In the genomic region with DNA sequence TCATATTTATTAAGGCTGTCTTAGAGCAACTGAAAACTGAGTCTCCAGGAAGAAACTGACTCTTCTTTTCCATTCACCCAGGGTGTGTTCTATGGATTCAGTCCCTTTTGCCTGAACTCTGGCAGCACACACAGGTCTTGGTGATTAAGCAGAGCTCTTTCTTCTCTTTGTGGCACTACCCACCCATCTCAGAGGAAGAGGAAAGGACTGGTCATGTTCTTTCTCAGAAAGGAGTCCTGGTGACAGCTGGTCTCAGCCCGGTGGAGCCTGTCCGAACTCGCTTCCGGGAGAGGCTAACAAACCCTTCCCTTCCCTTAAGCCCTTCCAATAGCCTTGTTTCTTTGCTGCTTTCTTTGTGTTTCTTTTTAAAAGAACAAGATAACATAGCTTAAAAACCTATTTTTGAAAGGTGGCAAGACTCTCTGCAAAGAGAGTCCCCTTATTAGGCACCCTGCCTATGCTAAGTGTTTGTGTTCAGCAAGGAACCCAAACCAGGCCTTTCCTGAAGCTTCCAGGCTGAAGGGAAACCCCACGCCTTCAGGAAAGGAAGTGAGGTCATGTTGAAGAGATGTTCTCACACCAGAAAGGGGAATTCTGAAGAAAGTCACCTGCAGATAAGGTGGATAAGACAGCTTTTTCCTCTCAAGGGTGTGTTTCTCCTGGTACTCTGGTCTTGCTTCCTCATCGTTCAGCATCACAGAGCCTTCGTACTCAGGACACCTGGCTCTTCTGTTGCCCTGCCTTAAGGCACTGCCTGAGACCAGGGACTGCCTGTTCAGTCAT, we compare ENCODE assay signal across 21 mouse cellular contexts. TPM values are rescaled to one million over a fixed set of nuclear protein-coding genes. Genes with fewer than 3 reads are reported as not detected.
DNase-seq lines count a peak whose midpoint lies in the region; TF ChIP-seq lines count a peak whose summit lies in the region.
"Had no signal": no experiment of that assay in that cellular context is flagged by ENCODE, and none has a peak within 500 bp of the region (broad histone marks: within the 10 kb centered on the region; RNA-seq: fewer than 3 reads in every experiment).

No protein-coding gene starts in this region.

- H3K4me2 ChIP-seq in CH12.LX (ENCODE audit: insufficient read depth, low read depth, poor library complexity, severe bottlenecking), result no peak overlapping the region
- H3K4me2 ChIP-seq: limb, embryonic 12.5 days; liver, embryonic 13.5 days; neural tube, embryonic 15.5 days had no signal

- TF ChIP-seq RAD21 in CH12.LX (IDR thresholded peaks at IDR 0.05; ENCODE audit: low read depth, low read length), result no peak

- no peaks in the 10 kb centered on the region for H3K27me3 ChIP-seq in heart, adult 2 months (ENCODE audit: control insufficient read depth, insufficient read depth, low read length)
- H3K27me3 ChIP-seq in kidney, adult 2 months (replicated peaks; ENCODE audit: control insufficient read depth, insufficient read depth, low read length), result no peaks in the 10 kb centered on the region
- H3K27me3 ChIP-seq in CH12.LX (replicated peaks), result no peaks in the 10 kb centered on the region
- no peaks in the 10 kb centered on the region for H3K27me3 ChIP-seq in limb, embryonic 10.5 days (ENCODE audit: low read depth, poor library complexity, severe bottlenecking)
- 0 out of 2 replicates have a peak, but pooled peaks cover 6% of the 10 kb centered on the region for H3K27me3 ChIP-seq in hindbrain, embryonic 10.5 days (ENCODE audit: insufficient read depth, poor library complexity, severe bottlenecking)
- H3K27me3 ChIP-seq: limb, embryonic 12.5 days; liver, embryonic 13.5 days; neural tube, embryonic 15.5 days had no signal

- dilution Hi-C loops in CH12.LX (cut with MboI; ENCODE audit: extremely low pct_ligation_motif_present, extremely low pct_unique_long_range_greater_than_20kb, low sequenced_read_pairs), result no loop called here

- TF ChIP-seq EP300 in heart, adult 2 months (IDR thresholded peaks at IDR 0.05; ENCODE audit: insufficient read depth, low read depth, low read length), result no peak
- 0 out of 2 replicates have a peak, but pooled peaks have one; percentile 19 for TF ChIP-seq EP300 in CH12.LX (IDR thresholded peaks at IDR 0.05; ENCODE audit: low read length)

- peaks cover 14% of the 10 kb centered on the region for H3K4me1 ChIP-seq in heart, adult 2 months (ENCODE audit: control insufficient read depth, insufficient read depth, low read length)
- peaks cover 49% of the 10 kb centered on the region for H3K4me1 ChIP-seq in kidney, adult 2 months (ENCODE audit: control insufficient read depth, insufficient read depth, low read length)
- peaks cover 0 to 23% of the 10 kb centered on the region in 2 experiments; a peak in 2 of 4 replicates for H3K4me1 ChIP-seq in CH12.LX (ENCODE audit: control insufficient read depth in 1 of 2, insufficient read depth in 2 of 2)
- H3K4me1 ChIP-seq in limb, embryonic 10.5 days, result peaks cover 34% of the 10 kb centered on the region
- peaks cover 38% of the 10 kb centered on the region for H3K4me1 ChIP-seq in hindbrain, embryonic 10.5 days (replicated peaks)
- H3K4me1 ChIP-seq: liver, embryonic 13.5 days had no signal

- H3K27ac ChIP-seq in heart, adult 2 months, result peak overlapping the region; percentile 70
- peak overlapping the region; percentile 60 for H3K27ac ChIP-seq in kidney, adult 2 months (ENCODE audit: insufficient read depth, low read depth, low read length)
- no peak overlapping the region for H3K27ac ChIP-seq in CH12.LX (ENCODE audit: insufficient read depth, low read depth)
- H3K27ac ChIP-seq in limb, embryonic 10.5 days, result no peak overlapping the region
- H3K27ac ChIP-seq in hindbrain, embryonic 10.5 days, result no peak overlapping the region
- H3K27ac ChIP-seq: limb, embryonic 12.5 days; liver, embryonic 13.5 days; neural tube, embryonic 15.5 days had no signal

- peak in 1 of 2 experiments; percentile 24 for DNase-seq in heart, adult 2 months
- no peak for DNase-seq in heart, postnatal 36 days
- DNase-seq in kidney, adult 2 months, result no peak
- no peak for DNase-seq in kidney, postnatal 36 days
- DNase-seq in CH12.LX (ENCODE audit: extremely low read depth), result no peak
- DNase-seq in limb, embryonic 10.5 days (ENCODE audit: low spot score), result peak; percentile 23
- DNase-seq in hindbrain, embryonic 10.5 days (ENCODE audit: low spot score), result no peak
- DNase-seq in adrenal gland, postnatal 10 days, result no peak
- DNase-seq: B cell, adult 2 months; cerebellum, postnatal 10 days; embryo, embryonic 11 days; gastrocnemius, postnatal 14 days; liver, embryonic 13.5 days; midbrain, embryonic 14.5 days; right cerebral cortex, postnatal 25 days had no signal

- H3K4me3 ChIP-seq in heart, adult 2 months, result no peak overlapping the region
- no peak overlapping the region for H3K4me3 ChIP-seq in kidney, adult 2 months (ENCODE audit: insufficient read depth, low read depth, low read length)
- H3K4me3 ChIP-seq in CH12.LX (replicated peaks in 1 of 3; ENCODE audit: low read depth in 2 of 3, low read length in 2 of 3, poor library complexity in 1 of 3), result no peak overlapping the region
- H3K4me3 ChIP-seq in limb, embryonic 10.5 days, result no peak overlapping the region
- H3K4me3 ChIP-seq in hindbrain, embryonic 10.5 days, result no peak overlapping the region
- H3K4me3 ChIP-seq: limb, embryonic 12.5 days; liver, embryonic 13.5 days; myocyte; neural tube, embryonic 15.5 days had no signal

- 38% methylated on average over 7 of the region's 7 CpGs for WGBS in heart, adult 2 months
- 56% methylated on average over 7 of the region's 7 CpGs for WGBS in kidney, adult 2 months
- WGBS in limb, embryonic 10.5 days, result 86% methylated on average over 7 of the region's 7 CpGs
- WGBS in hindbrain, embryonic 10.5 days, result 83% methylated on average over 7 of the region's 7 CpGs

- H3K9ac ChIP-seq in heart, adult 2 months (ENCODE audit: low read depth, low read length), result peak overlapping the region; percentile 12; the same call in 1 of the 2 replicates
- H3K9ac ChIP-seq in CH12.LX (ENCODE audit: insufficient read depth, low read depth), result no peak overlapping the region
- H3K9ac ChIP-seq: limb, embryonic 12.5 days; liver, embryonic 13.5 days; neural tube, embryonic 15.5 days had no signal

- TF ChIP-seq POLR2A in heart, adult 2 months (IDR thresholded peaks at IDR 0.05; ENCODE audit: insufficient read depth, low read depth, low read length), result no peak
- TF ChIP-seq POLR2A in kidney, adult 2 months (IDR thresholded peaks at IDR 0.05; ENCODE audit: low read depth, low read length), result no peak
- no peak for TF ChIP-seq POLR2A in CH12.LX (IDR thresholded peaks at IDR 0.05; ENCODE audit: low read depth, low read length)

- no peaks in the 10 kb centered on the region for H3K79me2 ChIP-seq in heart, adult 2 months (replicated peaks; ENCODE audit: control insufficient read depth, insufficient read depth, low read length)
- no peaks in the 10 kb centered on the region for H3K79me2 ChIP-seq in CH12.LX (replicated peaks; ENCODE audit: control insufficient read depth, extremely low read depth, insufficient read depth, poor library complexity, severe bottlenecking)

- intact Hi-C loops in heart, adult 2 months (cut with DNase I), result no loop called here
- intact Hi-C loops in heart, postnatal 36 days (cut with DNase I), result no loop called here

- no peak for TF ChIP-seq CTCF in heart, adult 2 months (IDR thresholded peaks at IDR 0.05)
- no peak for TF ChIP-seq CTCF in kidney, adult 2 months (conservative IDR thresholded peaks at IDR 0.05; ENCODE audit: insufficient read depth, insufficient read length, low read depth, low read length)
- TF ChIP-seq CTCF in CH12.LX (conservative IDR thresholded peaks at IDR 0.05 in 1 of 2, IDR thresholded peaks at IDR 0.05 in 1 of 2; ENCODE audit: low read depth in 2 of 2, low read length in 2 of 2), result no peak

- in situ Hi-C loops in CH12.LX (cut with MboI; ENCODE audit: low pct_ligation_motif_present, low pct_unique_long_range_greater_than_20kb, low sequenced_read_pairs), result no loop called here

- no peaks in the 10 kb centered on the region for H3K9me3 ChIP-seq in CH12.LX (replicated peaks; ENCODE audit: low read length)
- H3K9me3 ChIP-seq in limb, embryonic 10.5 days (replicated peaks), result no peaks in the 10 kb centered on the region
- no peaks in the 10 kb centered on the region for H3K9me3 ChIP-seq in hindbrain, embryonic 10.5 days
- H3K9me3 ChIP-seq: limb, embryonic 12.5 days; liver, embryonic 13.5 days; neural tube, embryonic 15.5 days had no signal

- peaks cover 5% of the 10 kb centered on the region for H3K36me3 ChIP-seq in heart, adult 2 months (ENCODE audit: control insufficient read depth, insufficient read depth, low read length)
- no peaks in the 10 kb centered on the region for H3K36me3 ChIP-seq in kidney, adult 2 months (ENCODE audit: control insufficient read depth, insufficient read depth, low read length)
- H3K36me3 ChIP-seq in CH12.LX (replicated peaks in 1 of 2; ENCODE audit: control insufficient read depth in 1 of 2, insufficient read depth in 1 of 2, low read length in 1 of 2), result no peaks in the 10 kb centered on the region
- no peaks in the 10 kb centered on the region for H3K36me3 ChIP-seq in limb, embryonic 10.5 days
- no peaks in the 10 kb centered on the region for H3K36me3 ChIP-seq in hindbrain, embryonic 10.5 days
- H3K36me3 ChIP-seq: limb, embryonic 12.5 days; liver, embryonic 13.5 days; neural tube, embryonic 15.5 days had no signal

TF ChIP-seq in CH12.LX, 34 proteins besides CTCF, POLR2A, EP300 and RAD21 (continues in another document):
- TF ChIP-seq KAT2A (IDR thresholded peaks at IDR 0.05; ENCODE audit: insufficient replicate concordance, low read length), result no peak
- TF ChIP-seq USF1 (IDR thresholded peaks at IDR 0.05; ENCODE audit: low read depth, low read length), result no peak
- TF ChIP-seq MYC (IDR thresholded peaks at IDR 0.05; ENCODE audit: low read depth, low read length), result no peak
- TF ChIP-seq POLR2AphosphoS2 (IDR thresholded peaks at IDR 0.05; ENCODE audit: low read depth, low read length), result no peak
- no peak for TF ChIP-seq MEF2A (IDR thresholded peaks at IDR 0.05; ENCODE audit: borderline replicate concordance, low read depth, low read length)
- TF ChIP-seq SIN3A (IDR thresholded peaks at IDR 0.05; ENCODE audit: low read length), result no peak
- TF ChIP-seq ETS1 (conservative IDR thresholded peaks at IDR 0.05; ENCODE audit: low read depth, low read length), result peak; percentile 25; the same call in 1 of the 2 replicates
- no peak for TF ChIP-seq JUN (IDR thresholded peaks at IDR 0.05; ENCODE audit: insufficient read depth, low read depth, low read length)
- TF ChIP-seq CHD1 (IDR thresholded peaks at IDR 0.05; ENCODE audit: low read depth, low read length), result no peak

RNA-seq across cellular contexts. Expression of a gene that starts 11.2 kb away (rescaled TPM):
- 10 to 100 TPM; 21.0 to 32.4 TPM for total RNA-seq in heart, adult 2 months (2021)
- polyA plus RNA-seq in heart, adult 2 months (2012; rRNA removed), result 10.5 and 19.5 TPM in 2 replicates
- total RNA-seq in heart, postnatal 36 days (2021), result 10 to 100 TPM; 15.2 to 16.7 TPM
- 55.8 and 74.0 TPM in 2 replicates for polyA plus RNA-seq in kidney, adult 2 months (2012; rRNA removed)
- total RNA-seq in CH12.LX (2012; rRNA removed) (not detected in 2 replicates), CH12.LX (2014; rRNA removed) (not detected in 2 replicates)
- not detected in 2 replicates for polyA plus RNA-seq in CH12.LX (2012; ENCODE audit: insufficient read length, low read depth)
- 0.05 and 0.20 TPM in 2 replicates for polyA plus RNA-seq in limb, embryonic 10.5 days (2016; fragmentation: Nextera tagmentation; extraction: Ambion mirVana)
- 0.83 and 0.88 TPM in 2 replicates for polyA plus RNA-seq in hindbrain, embryonic 10.5 days (2016; fragmentation: Nextera tagmentation; extraction: Ambion mirVana)
- 1 to 10 TPM in 1 of 2 experiments, under 1 TPM in 1; 0.81 to 6.0 TPM for total RNA-seq in adrenal gland, postnatal 10 days (2021)
- total RNA-seq: hematopoietic stem cell, adult 5-6 weeks; left cerebral cortex, adult 18-20 months; megakaryocyte, adult 5-6 weeks had no signal
- polyA plus RNA-seq: midbrain, embryonic 14.5 days had no signal

Comparison
In these comparisons a context has a peak if more than half of its experiments do, and no peak if none do; other contexts are left out.
1. H3K27ac ChIP-seq: peak in heart, adult 2 months (single experiment) and kidney, adult 2 months (single experiment); none in CH12.LX (single experiment), limb, embryonic 10.5 days (single experiment) and hindbrain, embryonic 10.5 days (single experiment).